Mouse (Mus musculus) bone marrow macrophage, adult 2 months (primary cell): ENCODE results near the gene Hist1h3b.
"Not testable (repeated sequence)": the region's sequence is repeated elsewhere in the genome, so short reads cannot be mapped to it uniquely, and the experiment has no call there.

Source experiments
- CTCF ChIP-seq: IDR thresholded peaks from 2 replicates; pipeline ENCODE4 v1.5.1; 2012; ENCODE audit warnings: low read depth, mild to moderate bottlenecking, low read length, moderate library complexity
- POLR2A ChIP-seq: IDR thresholded peaks from 2 replicates; pipeline ENCODE4 v1.6.1; 2012; ENCODE audit warnings: mild to moderate bottlenecking, low read depth, low read length, borderline replicate concordance

GRCm38 (mm10) chr13:23752067-23752741, at the start of gene Hist1h3b:
- TF ChIP-seq POLR2A, CTCF: not testable (repeated sequence)
